ENCODE assay signal across 11 mouse cellular contexts in genomic region chr12:105498423-105498822, GRCm38 (mm10). TPM values are rescaled to one million over a fixed set of nuclear protein-coding genes. Genes with fewer than 3 reads are reported as not detected.
DNase-seq lines count a peak whose midpoint lies in the region; ATAC-seq and TF ChIP-seq lines count a peak whose summit lies in the region.
"Had no signal": no experiment of that assay in that cellular context is flagged by ENCODE, and none has a peak within 500 bp of the region (broad histone marks: within the 10 kb centered on the region; RNA-seq: fewer than 3 reads in every experiment).

No protein-coding gene starts in this region.

- 89% methylated on average over 7 of the region's 7 CpGs for WGBS in forebrain, embryonic 10.5 days
- 86% methylated on average over 7 of the region's 7 CpGs for WGBS in forebrain, embryonic 16.5 days
- WGBS in limb, embryonic 13.5 days, result 88% methylated on average over 7 of the region's 7 CpGs
- 92% methylated on average over 7 of the region's 7 CpGs for WGBS in limb, embryonic 10.5 days
- WGBS in neural tube, embryonic 13.5 days, result 82% methylated on average over 7 of the region's 7 CpGs

- no peak for TF ChIP-seq POLR2A in myocyte (IDR thresholded peaks at IDR 0.05; ENCODE audit: insufficient read length, low read depth)

- peaks cover 20% of the 10 kb centered on the region for H3K4me1 ChIP-seq in forebrain, embryonic 10.5 days
- no peaks in the 10 kb centered on the region for H3K4me1 ChIP-seq in forebrain, embryonic 16.5 days (replicated peaks; ENCODE audit: control insufficient read depth, insufficient read depth, low read length)
- H3K4me1 ChIP-seq in limb, embryonic 13.5 days, result peaks cover 14% of the 10 kb centered on the region; the same call in 1 of the 2 replicates
- H3K4me1 ChIP-seq in limb, embryonic 10.5 days, result peaks cover 17% of the 10 kb centered on the region
- H3K4me1 ChIP-seq in neural tube, embryonic 13.5 days (replicated peaks), result peaks cover 16% of the 10 kb centered on the region

- peak overlapping the region; percentile 65; the same call in 1 of the 2 replicates for H3K27ac ChIP-seq in forebrain, embryonic 10.5 days
- no peak overlapping the region for H3K27ac ChIP-seq in forebrain, embryonic 16.5 days (ENCODE audit: low read length)
- H3K27ac ChIP-seq in limb, embryonic 13.5 days, result no peak overlapping the region
- H3K27ac ChIP-seq in limb, embryonic 10.5 days, result no peak overlapping the region
- no peak overlapping the region for H3K27ac ChIP-seq in neural tube, embryonic 13.5 days (replicated peaks)
- H3K27ac ChIP-seq: left cerebral cortex, adult 2 months; liver, embryonic 14.5 days had no signal

- H3K9ac ChIP-seq in forebrain, embryonic 16.5 days (replicated peaks; ENCODE audit: low read depth, low read length), result no peak overlapping the region
- no peak overlapping the region; the same call in 1 of the 2 replicates for H3K9ac ChIP-seq in limb, embryonic 13.5 days
- H3K9ac ChIP-seq in neural tube, embryonic 13.5 days, result no peak overlapping the region
- H3K9ac ChIP-seq: liver, embryonic 14.5 days had no signal

- H3K36me3 ChIP-seq in forebrain, embryonic 10.5 days (replicated peaks), result no peaks in the 10 kb centered on the region
- no peaks in the 10 kb centered on the region for H3K36me3 ChIP-seq in forebrain, embryonic 16.5 days (ENCODE audit: control insufficient read depth, insufficient read depth)
- no peaks in the 10 kb centered on the region for H3K36me3 ChIP-seq in limb, embryonic 13.5 days
- no peaks in the 10 kb centered on the region for H3K36me3 ChIP-seq in limb, embryonic 10.5 days
- no peaks in the 10 kb centered on the region for H3K36me3 ChIP-seq in neural tube, embryonic 13.5 days
- no peaks in the 10 kb centered on the region for H3K36me3 ChIP-seq in myocyte (ENCODE audit: control insufficient read depth, insufficient read depth)

- H3K27me3 ChIP-seq in forebrain, embryonic 10.5 days (ENCODE audit: poor library complexity, severe bottlenecking), result 0 out of 2 replicates have a peak, but pooled peaks cover 3% of the 10 kb centered on the region
- no peaks in the 10 kb centered on the region for H3K27me3 ChIP-seq in forebrain, embryonic 16.5 days (replicated peaks; ENCODE audit: control insufficient read depth, insufficient read depth, low read length)
- no peaks in the 10 kb centered on the region for H3K27me3 ChIP-seq in limb, embryonic 13.5 days
- H3K27me3 ChIP-seq in limb, embryonic 10.5 days (ENCODE audit: low read depth, poor library complexity, severe bottlenecking), result no peaks in the 10 kb centered on the region
- H3K27me3 ChIP-seq in neural tube, embryonic 13.5 days, result no peaks in the 10 kb centered on the region
- H3K27me3 ChIP-seq in myocyte (ENCODE audit: control insufficient read depth, insufficient read depth, insufficient read length), result no peaks in the 10 kb centered on the region

- H3ac ChIP-seq in myocyte (ENCODE audit: control insufficient read depth, insufficient read length), result no peak overlapping the region

- no peak overlapping the region for H3K4me2 ChIP-seq in forebrain, embryonic 16.5 days (ENCODE audit: low read length)
- H3K4me2 ChIP-seq in limb, embryonic 13.5 days (replicated peaks), result no peak overlapping the region
- H3K4me2 ChIP-seq in neural tube, embryonic 13.5 days, result no peak overlapping the region
- peak overlapping the region; percentile 49 for H3K4me2 ChIP-seq in myocyte (ENCODE audit: low read depth)

- H3K9me3 ChIP-seq in forebrain, embryonic 10.5 days, result no peaks in the 10 kb centered on the region
- no peaks in the 10 kb centered on the region for H3K9me3 ChIP-seq in forebrain, embryonic 16.5 days (ENCODE audit: control insufficient read depth, low read length)
- no peaks in the 10 kb centered on the region for H3K9me3 ChIP-seq in limb, embryonic 13.5 days
- no peaks in the 10 kb centered on the region for H3K9me3 ChIP-seq in limb, embryonic 10.5 days (replicated peaks)
- no peaks in the 10 kb centered on the region for H3K9me3 ChIP-seq in neural tube, embryonic 13.5 days

- H3K79me2 ChIP-seq in myocyte (ENCODE audit: control insufficient read depth, insufficient read depth), result no peaks in the 10 kb centered on the region

- DNase-seq in forebrain, embryonic 10.5 days (ENCODE audit: extremely low spot score, low spot score), result no peak
- DNase-seq in limb, embryonic 10.5 days (ENCODE audit: low spot score), result no peak
- DNase-seq in neural tube, embryonic 10.5 days (ENCODE audit: extremely low spot score, low spot score), result no peak
- DNase-seq in T-cell, adult 2 months (ENCODE audit: low spot score), result no peak

- no peak overlapping the region for H3K4me3 ChIP-seq in forebrain, embryonic 10.5 days
- H3K4me3 ChIP-seq in forebrain, embryonic 16.5 days (replicated peaks; ENCODE audit: low read length), result no peak overlapping the region
- no peak overlapping the region for H3K4me3 ChIP-seq in limb, embryonic 13.5 days
- no peak overlapping the region for H3K4me3 ChIP-seq in limb, embryonic 10.5 days
- H3K4me3 ChIP-seq in neural tube, embryonic 13.5 days, result no peak overlapping the region
- H3K4me3 ChIP-seq in myocyte, result no peak overlapping the region
- H3K4me3 ChIP-seq: left cerebral cortex, adult 2 months had no signal

- no peak for ATAC-seq in forebrain, embryonic 16.5 days
- peak; percentile 43 for ATAC-seq in limb, embryonic 13.5 days (ENCODE audit: low FRiP score, low read depth)
- ATAC-seq in neural tube, embryonic 13.5 days (ENCODE audit: low read depth), result 0 out of 2 replicates have a peak, but pooled peaks have one; percentile 7
- ATAC-seq: activated CD4-positive, CD25-positive, alpha-beta regulatory T cell, adult 4 months had no signal

TF ChIP-seq in myocyte, 11 proteins besides CTCF, POLR2A, EP300 and RAD21:
- TF ChIP-seq E2F4 (IDR thresholded peaks at IDR 0.05; ENCODE audit: insufficient read depth), result no peak
- peak in 2 of 3 experiments; percentile 52 to 64 for TF ChIP-seq MYOG (IDR thresholded peaks at IDR 0.05; ENCODE audit: control insufficient read depth in 1 of 3, insufficient read depth in 1 of 3, insufficient read length in 2 of 3, low read depth in 2 of 3)
- TF ChIP-seq MAX (IDR thresholded peaks at IDR 0.05; ENCODE audit: low read depth), result no peak
- TF ChIP-seq POLR2AphosphoS2 (IDR thresholded peaks at IDR 0.05; ENCODE audit: insufficient read length, low read depth), result no peak
- TF ChIP-seq CEBPB (IDR thresholded peaks at IDR 0.05; ENCODE audit: insufficient read depth, poor library complexity, severe bottlenecking), result no peak
- no peak for TF ChIP-seq TCF12 (IDR thresholded peaks at IDR 0.05; ENCODE audit: insufficient read depth, poor library complexity, severe bottlenecking)
- TF ChIP-seq MYOD1 (IDR thresholded peaks at IDR 0.05; ENCODE audit: control insufficient read depth in 1 of 3, insufficient read length in 2 of 3, low read depth in 2 of 3), result peak; percentile 22 to 91 (median 86)
- no peak for TF ChIP-seq USF1 (IDR thresholded peaks at IDR 0.05; ENCODE audit: low read depth)
- no peak for TF ChIP-seq TCF3 (IDR thresholded peaks at IDR 0.05; ENCODE audit: insufficient read length, low read depth)

RNA-seq across cellular contexts. Expression of gene D430019H16Rik, which starts 44.8 kb away (rescaled TPM):
- 1.9 and 2.2 TPM in 2 replicates for polyA plus RNA-seq in forebrain, embryonic 10.5 days (2016; fragmentation: Nextera tagmentation; extraction: Ambion mirVana)
- 14.0 and 17.8 TPM in 2 replicates for polyA plus RNA-seq in forebrain, embryonic 16.5 days (2015; fragmentation: Nextera tagmentation; extraction: Ambion mirVana)
- polyA plus RNA-seq in limb, embryonic 13.5 days (2015; fragmentation: Nextera tagmentation; extraction: Ambion mirVana), result 3.0 and 3.4 TPM in 2 replicates
- polyA plus RNA-seq in limb, embryonic 10.5 days (2016; fragmentation: Nextera tagmentation; extraction: Ambion mirVana), result 1.3 and 2.0 TPM in 2 replicates
- polyA plus RNA-seq in neural tube, embryonic 13.5 days (2015; fragmentation: Nextera tagmentation; extraction: Ambion mirVana), result 10.5 and 11.8 TPM in 2 replicates
- polyA plus RNA-seq in myocyte (2012; fragmentation: generic; extraction: Trizol), result 0.02 TPM
